Mouse (Mus musculus): ENCODE results near the gene Rab22a.

DNA sequence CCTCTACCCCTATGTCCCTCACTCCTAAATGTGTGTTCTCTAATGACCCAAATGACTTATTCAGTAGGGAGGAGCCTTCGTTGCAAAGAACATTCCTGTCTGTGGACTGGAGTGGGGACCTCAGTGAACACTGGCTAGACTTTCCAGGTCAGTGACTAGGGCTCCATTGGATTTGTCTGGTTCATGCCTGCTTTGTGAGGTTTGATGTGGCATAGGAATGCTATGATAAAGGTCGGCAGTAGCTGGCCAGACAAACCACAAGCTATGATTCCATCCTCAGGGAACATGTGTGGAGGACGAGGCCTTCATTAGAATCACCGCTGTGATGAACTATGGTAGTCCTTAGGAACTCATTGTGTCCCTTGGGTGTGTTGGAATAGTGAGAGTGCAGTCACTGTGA is 5.2 kb downstream of the Rab22a start:
- TF ChIP-seq MAX (IDR thresholded peaks at IDR 0.05; ENCODE audit: low read length) (no peak), CTCF (conservative IDR thresholded peaks at IDR 0.05 in 1 of 2, IDR thresholded peaks at IDR 0.05 in 1 of 2; ENCODE audit: low read depth in 2 of 2, low read length in 2 of 2) (no peak), RAD21 (IDR thresholded peaks at IDR 0.05; ENCODE audit: low read depth, low read length) (no peak)
